Mouse (Mus musculus): ENCODE measurements around the gene Clec4n.

- no peak for TF ChIP-seq EP300 (IDR thresholded peaks at IDR 0.05; ENCODE audit: insufficient read depth, low read depth, low read length)
- TF ChIP-seq POLR2A (IDR thresholded peaks at IDR 0.05; ENCODE audit: insufficient read depth, low read length) = no peak
Observed at GRCm38 (mm10) chr6:123237582-123237981, 7.9 kb downstream of the Clec4n start.

Measured in ES-Bruce4 (cell line).